Mouse (Mus musculus): ENCODE data around the gene Mta3.

Gene Mta3

GRCm38 (mm10) chr17:83758096-83758495, 52.1 kb downstream of the Mta3 start:
- no peak for DNase-seq (ENCODE audit: low read depth, low spot score)

- no peak for DNase-seq (ENCODE audit: low read depth, low spot score)
These were observed 53.6 kb downstream of the Mta3 start for GRCm38 (mm10) chr17:83759547-83759946.

- peak; percentile 19 for DNase-seq (ENCODE audit: low read depth, low spot score)
These were observed 58.6 kb downstream of the Mta3 start for GRCm38 (mm10) chr17:83764538-83764937.

DNA sequence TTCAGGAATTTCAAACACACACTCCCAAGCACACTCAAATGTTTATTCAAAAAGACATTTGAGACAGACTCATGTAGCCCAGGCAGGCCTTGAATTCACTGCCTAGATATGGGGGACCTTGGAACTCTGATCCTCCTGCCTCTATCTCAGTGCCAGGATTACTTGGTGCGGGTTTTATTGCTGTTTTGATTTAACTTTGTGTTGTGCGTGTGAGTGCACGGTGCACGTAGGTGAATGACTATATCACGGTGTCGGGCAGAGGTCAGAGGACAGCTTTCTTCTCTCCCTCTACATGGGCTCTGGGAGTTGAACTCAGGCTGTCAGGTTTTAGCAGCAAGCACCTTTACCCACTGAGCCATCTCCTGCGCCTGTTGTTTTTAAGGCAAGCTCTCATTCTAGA, 61.1 kb downstream of the Mta3 start:
- no peak for DNase-seq (ENCODE audit: low read depth, low spot score)

DNA sequence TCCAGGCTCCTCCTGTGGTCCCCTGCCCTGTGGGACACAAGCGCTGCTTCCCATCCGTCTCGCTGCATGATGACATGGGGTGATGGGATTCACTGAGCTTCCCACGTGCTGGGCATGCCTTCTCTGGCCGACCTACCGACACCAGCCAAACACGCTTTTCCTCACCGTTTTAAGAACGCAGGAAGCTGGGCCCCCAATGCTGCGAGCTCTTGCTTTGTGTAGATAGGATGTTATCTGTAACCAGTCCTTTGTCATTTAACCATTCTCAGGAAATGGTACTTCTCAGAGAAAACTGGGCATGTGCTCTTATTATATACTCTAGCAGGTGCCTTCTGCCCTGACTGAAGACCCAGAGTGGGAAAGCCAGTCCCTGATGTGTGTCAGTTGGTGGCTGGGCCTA, 62.3 kb downstream of the Mta3 start:
- DNase-seq (ENCODE audit: low read depth, low spot score) = no peak

GRCm38 (mm10) chr17:83770371-83770770, 64.4 kb downstream of the Mta3 start:
- DNase-seq (ENCODE audit: low read depth, low spot score) = peak; percentile 90

GRCm38 (mm10) chr17:83770931-83771330, 65.0 kb downstream of the Mta3 start:
- DNase-seq (ENCODE audit: low read depth, low spot score) = no peak

DNA sequence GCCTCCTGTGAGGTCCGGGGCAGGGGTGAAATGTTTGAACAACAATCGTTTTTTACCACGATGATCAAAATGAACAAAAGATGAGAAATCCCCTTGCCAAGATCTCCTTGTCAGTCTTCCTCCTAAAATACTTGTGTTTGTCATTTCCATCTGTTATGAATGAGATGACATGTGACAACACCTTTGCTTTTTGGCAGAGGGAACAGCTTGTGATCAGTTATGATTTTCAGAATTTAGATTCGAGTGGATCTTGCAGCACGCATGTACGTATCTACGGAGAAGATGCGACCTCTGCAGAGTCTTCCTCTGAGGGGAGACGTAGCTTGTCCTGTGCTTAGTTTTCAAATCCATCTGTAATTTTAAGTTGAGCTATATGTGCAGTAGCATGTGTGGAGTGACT, 66.1 kb downstream of the Mta3 start:
- DNase-seq (ENCODE audit: low read depth, low spot score) = no peak

- DNase-seq (ENCODE audit: low read depth, low spot score) = no peak
These were observed 66.7 kb downstream of the Mta3 start for GRCm38 (mm10) chr17:83772711-83773110.

DNA sequence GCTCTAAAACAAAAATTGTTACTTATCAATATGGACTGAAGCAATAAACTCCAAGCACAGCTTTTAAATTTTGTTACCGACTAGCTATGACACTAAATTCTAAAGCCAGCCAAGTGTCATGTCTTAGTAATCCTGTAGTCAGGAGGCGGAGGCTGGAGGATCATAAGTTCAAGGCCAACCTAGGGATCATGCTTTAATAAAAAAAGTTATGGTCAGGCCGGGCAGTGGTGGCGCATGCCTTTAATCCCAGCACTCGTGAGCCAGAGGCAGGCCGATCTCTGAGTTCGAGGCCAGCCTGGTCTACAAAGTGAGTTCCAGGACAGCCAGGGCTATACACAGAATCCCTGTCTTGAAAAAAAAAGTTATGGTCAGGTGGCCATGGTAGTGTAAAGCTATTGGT, 71.0 kb downstream of the Mta3 start:
- DNase-seq (ENCODE audit: low read depth, low spot score) = no peak

DNA sequence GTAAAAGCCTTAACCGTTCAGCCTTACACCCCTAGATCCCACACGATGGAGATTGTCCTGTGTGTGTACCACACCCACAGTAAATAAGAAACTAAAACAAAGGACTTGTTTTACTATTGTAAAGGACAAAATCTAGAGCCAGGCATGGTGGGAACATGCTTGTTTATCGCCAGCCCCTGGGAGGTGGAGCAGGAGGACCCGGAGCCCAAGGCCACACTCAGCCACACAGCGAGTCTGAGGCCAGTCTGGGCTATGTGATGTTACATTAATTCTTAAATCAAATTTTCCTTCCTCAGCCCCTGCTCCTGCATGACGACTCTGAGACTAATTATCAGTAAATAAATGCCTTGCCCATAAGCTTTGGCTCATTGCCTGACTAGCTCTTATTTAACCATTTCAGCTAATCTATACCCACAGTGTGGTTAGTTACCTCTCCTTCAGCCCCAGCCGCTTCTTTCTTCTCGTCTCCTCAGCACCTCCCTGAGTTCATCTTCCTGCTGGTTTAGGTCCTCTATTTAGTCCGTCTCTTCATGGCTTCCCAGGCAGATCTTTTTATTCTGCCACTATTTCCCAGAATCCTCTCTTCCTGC, 71.6 kb downstream of the Mta3 start:
- no peak for DNase-seq (ENCODE audit: low read depth, low spot score)

DNA sequence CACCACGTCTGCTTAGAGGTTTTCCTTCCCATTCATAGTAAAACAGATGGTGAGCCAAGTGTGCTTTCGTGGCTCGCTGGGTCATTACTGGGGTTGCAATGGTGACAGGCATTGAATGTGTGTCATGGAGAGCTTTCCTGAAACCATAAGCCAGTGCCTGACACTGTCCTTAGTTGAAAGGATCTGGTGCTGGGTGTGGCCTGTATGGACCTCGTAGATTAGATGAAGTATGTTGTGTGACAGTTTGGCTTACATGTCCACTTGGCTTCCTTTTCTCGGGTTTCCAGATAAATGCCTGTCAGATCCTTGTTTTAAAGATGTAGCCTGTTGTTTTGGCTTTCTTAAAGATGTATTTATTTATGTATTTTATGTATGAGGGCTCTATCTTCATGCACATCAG, 74.3 kb downstream of the Mta3 start:
- DNase-seq (ENCODE audit: low read depth, low spot score) = no peak

DNA sequence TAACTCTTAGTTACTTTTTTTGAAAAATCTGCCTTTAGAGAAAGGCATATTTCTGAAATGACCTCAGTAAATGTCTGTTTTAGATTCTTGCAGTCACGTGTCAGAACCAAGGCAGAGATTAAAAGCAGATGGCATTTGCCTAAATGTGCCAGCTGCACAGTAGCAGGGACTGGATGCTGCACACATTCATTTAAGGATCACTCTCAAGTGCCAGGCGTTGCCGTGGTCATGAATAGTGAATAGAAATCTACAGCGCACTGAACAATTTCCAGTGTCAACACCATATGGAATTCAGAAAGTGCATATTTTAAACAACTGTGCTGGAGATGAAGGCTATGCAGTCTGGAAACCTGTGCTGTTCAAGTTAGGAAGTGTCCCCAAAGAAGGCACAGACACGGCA, 76.8 kb downstream of the Mta3 start:
- no peak for DNase-seq (ENCODE audit: low read depth, low spot score)

- DNase-seq (ENCODE audit: low read depth, low spot score) = no peak
These were observed 80.5 kb downstream of the Mta3 start for GRCm38 (mm10) chr17:83786418-83786817.

GRCm38 (mm10) chr17:83790158-83790557, 84.2 kb downstream of the Mta3 start:
- no peak for DNase-seq (ENCODE audit: low read depth, low spot score)

GRCm38 (mm10) chr17:83792388-83792787, 86.4 kb downstream of the Mta3 start:
- DNase-seq (ENCODE audit: low read depth, low spot score) = no peak

DNA sequence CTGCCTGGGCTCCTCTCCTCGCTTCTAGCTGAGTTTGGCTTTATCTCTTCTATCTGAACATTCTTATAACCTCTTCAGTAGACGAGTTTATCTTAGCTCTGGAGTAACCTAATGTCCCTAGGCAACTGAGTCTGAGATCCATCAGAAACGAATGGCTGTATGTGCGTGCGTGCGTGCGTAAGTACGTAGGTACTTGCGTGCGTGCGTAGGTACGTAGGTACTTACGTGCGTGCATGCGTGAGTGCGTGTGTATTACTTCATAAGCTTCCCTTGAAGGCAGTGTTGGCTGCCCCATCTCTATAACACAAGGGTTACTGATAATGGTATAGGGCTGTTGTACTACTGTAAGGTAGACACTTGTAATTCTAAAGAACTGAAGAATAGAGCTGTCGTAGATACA, 89.2 kb downstream of the Mta3 start:
- DNase-seq (ENCODE audit: low read depth, low spot score) = no peak

DNA sequence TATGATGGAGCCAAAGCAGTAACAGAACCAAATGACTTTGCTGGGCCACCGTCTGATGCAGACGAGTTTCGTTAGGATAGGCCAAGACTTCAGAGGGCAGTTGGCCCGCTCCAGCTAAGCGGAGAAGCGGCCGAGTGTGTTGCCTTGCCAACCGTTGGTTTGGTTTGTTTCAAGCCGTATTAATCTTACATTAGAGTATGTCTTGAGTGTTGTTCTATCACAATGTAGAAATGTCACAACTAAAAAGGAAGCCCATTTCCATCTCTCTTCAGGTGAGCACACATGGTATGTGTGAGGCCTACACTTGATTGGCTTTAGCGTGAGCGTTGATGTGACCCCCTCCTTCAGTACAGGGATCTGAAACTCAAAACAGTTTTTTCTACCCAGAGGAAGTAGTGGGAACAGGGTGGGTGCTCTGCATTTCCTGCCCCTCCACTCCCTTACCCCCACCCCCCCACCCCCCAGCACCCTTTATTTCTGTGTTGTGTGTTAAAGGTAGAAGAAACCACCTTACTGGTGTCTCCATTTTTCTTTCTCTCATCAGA, 93.6 kb downstream of the Mta3 start:
- no peak for DNase-seq (ENCODE audit: low read depth, low spot score)

- no peak for DNase-seq (ENCODE audit: low read depth, low spot score)
These were observed 98.0 kb downstream of the Mta3 start for GRCm38 (mm10) chr17:83803987-83804386.

GRCm38 (mm10) chr17:83805078-83805477, 99.1 kb downstream of the Mta3 start:
- DNase-seq (ENCODE audit: low read depth, low spot score) = no peak

GRCm38 (mm10) chr17:83807345-83807744, 101.4 kb downstream of the Mta3 start:
- peak; percentile 89 for DNase-seq (ENCODE audit: low read depth, low spot score)

GRCm38 (mm10) chr17:83807778-83808398, 101.9 kb downstream of the Mta3 start:
- peak; percentile 92 for DNase-seq (ENCODE audit: low read depth, low spot score)

DNA sequence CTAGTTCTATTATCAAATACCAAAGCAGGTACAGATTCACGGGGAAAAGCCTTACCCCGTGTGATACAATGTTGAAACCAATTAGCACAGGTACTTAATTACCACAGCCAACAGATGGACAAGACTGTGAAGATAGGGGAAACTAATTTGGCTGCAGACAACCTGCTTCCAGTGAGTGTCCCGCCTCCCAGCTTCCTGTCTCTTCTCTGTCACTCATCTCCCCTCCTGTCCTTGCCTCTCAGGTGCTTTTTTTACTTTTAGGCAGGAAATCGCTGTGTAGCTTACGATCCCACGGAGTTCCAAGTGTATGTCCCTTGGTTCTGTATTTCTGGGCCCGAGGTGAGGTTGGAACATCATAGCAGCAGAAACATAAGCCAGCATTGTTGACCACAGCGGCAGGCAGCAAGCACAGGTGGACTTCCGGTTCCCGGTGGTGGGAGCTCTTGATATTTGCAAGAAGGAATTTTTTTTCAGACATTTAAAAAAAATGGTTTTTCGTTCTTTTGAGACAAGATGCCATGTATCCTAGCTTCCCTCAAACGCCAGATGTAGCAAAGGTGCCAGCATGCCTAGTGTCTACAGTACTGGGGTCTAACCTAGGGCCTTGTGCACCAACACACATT, 102.6 kb downstream of the Mta3 start:
- no peak for DNase-seq (ENCODE audit: low read depth, low spot score)

Data from A20 (cell line).